Mouse (Mus musculus) monocyte, adult 59 days (primary cell): ENCODE data around the gene Cspg5. TPM values are rescaled to one million over a fixed set of nuclear protein-coding genes. Genes with fewer than 3 reads are reported as not detected.

Source experiments
- total RNA-seq, 2 experiments: library from RNA; stranded (reverse); gene quantifications; one replicate each; pipeline ENCODE4 v1.2.4; 2023

Gene Cspg5
- under 1 TPM; 0.68 to 0.85 TPM for total RNA-seq

GRCm38 (mm10) chr9:110243221-110243833, at the start of gene Cspg5:
Cspg5 (plus strand) TSS chr9:110243783.

DNA sequence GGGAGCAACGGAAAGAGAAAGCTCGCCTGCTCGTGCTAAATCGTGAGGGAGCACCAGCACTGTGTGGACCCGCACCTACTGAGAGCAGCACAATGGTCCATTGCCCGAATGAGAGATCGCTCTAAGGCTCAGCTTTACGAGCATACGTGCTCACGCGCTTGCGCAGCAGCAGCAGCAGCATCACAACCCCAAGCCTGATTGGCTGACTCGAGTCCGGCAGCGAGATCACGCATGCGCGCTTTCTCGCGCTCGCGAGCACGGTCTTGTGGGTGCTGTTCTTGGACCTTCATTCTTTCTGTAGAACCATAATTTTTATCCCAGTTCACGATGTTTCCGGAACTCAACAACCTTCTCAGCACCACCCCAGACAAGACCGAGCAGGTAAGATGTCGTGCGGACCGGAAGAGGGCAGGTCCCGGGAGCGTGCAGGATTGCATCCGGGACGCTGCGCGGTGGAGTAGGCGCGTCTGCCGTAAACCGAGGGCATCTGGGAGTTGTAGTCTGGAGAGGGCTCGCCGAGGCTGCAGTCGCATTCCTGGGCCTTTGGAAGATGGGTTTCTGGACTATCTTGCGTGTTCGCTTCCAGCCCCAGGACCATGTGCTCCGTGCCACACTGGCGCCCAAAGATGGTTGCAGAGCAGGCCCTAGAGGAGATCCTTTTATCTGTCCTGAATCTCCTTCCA, 61.5 kb downstream of the Cspg5 start, which contains the start of gene Elp6:
Gene Elp6, plus strand, starts transcription at position 205 of the 683 bp plus-strand sequence.

Other genes starting within 250 kb of the Cspg5 start
- gene Smarcc1, start 126.1 kb upstream of the Cspg5 start, total RNA-seq: 10 to 100 TPM; 38.3 to 50.0 TPM
- 10 to 100 TPM; 70.2 to 77.5 TPM for gene Dhx30, start 126.0 kb upstream of the Cspg5 start, total RNA-seq
- gene Elp6, start 61.4 kb downstream of the Cspg5 start, total RNA-seq: 1 to 10 TPM; 2.6 to 3.8 TPM
- 10 to 100 TPM; 39.9 to 42.5 TPM for gene Scap, start 89.5 kb downstream of the Cspg5 start, total RNA-seq
- 10 to 100 TPM; 57.1 to 57.7 TPM for gene Ptpn23, start 164.4 kb downstream of the Cspg5 start, total RNA-seq
- 1 to 10 TPM; 2.8 to 3.9 TPM for gene Ngp, start 176.0 kb downstream of the Cspg5 start, total RNA-seq
- gene Klhl18, start 232.9 kb downstream of the Cspg5 start, total RNA-seq: 10 to 100 TPM; 55.5 to 57.3 TPM
- gene Kif9, start 233.2 kb downstream of the Cspg5 start, total RNA-seq: 1 to 10 TPM; 5.2 to 8.6 TPM